Mouse (Mus musculus): ENCODE results near the gene Camk1d. TPM values are rescaled to one million over a fixed set of nuclear protein-coding genes. Genes with fewer than 3 reads are reported as not detected.

The Camk1d gene
- polyA plus RNA-seq, 1 experiment from 2014 or later, result 7.6 TPM

DNA sequence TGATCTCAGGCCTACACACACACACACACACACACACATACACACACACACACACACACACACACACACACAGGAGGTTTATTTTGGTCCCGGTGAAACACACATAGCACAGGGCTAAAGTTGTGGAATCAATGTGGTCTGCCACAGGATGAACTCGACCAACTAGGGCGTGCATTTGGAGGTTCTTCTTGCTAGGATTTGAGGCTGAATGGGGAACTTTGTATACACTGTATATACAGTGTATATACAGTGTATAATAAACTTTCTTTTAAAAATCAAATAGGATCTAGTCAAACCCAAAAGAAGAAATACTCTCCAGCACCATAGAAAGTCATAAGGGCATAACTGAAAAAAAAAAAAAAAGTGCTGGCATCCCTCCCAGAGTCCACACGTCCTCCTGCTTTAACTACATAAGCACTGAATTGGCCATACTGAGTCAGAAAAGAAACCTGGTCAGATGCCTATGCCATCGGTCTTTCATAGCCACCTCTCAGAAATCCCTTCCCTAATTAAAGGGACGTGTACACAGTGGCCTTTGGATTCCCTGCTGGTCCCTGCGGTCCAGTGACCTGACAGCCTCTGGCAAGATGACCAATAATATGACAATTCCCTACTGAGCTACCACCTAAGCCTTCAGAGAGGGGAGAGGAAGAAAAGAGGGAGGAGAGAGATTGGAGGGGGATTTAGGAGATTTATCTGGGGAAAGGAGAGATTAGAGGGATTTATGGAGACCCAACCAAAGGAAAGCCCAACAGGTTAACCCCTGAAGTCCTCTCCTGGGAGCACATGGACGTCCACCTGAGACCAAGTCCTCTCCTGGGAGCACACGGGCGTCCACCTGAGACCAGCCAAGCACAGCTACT lies 6.2 kb downstream of the Camk1d start:
- H3K4me3 ChIP-seq (replicated peaks), result no peak overlapping the region
- no peaks in the 10 kb centered on the region for H3K9me3 ChIP-seq (replicated peaks)
- H3K4me1 ChIP-seq, result peaks cover 15% of the 10 kb centered on the region
- no peaks in the 10 kb centered on the region; the same call in 1 of the 2 replicates for H3K27me3 ChIP-seq (replicated peaks)
- H3K36me3 ChIP-seq, result no peaks in the 10 kb centered on the region
- no peak overlapping the region for H3K9ac ChIP-seq (replicated peaks)
- no peak for ATAC-seq (ENCODE audit: low FRiP score)
- no peak overlapping the region for H3K27ac ChIP-seq (replicated peaks)
- H3K4me2 ChIP-seq, result no peak overlapping the region
- 76% methylated on average over 10 of the region's 10 CpGs for WGBS

GRCm38 (mm10) chr2:5706618-5707017 lies 7.7 kb downstream of the Camk1d start:
- H3K4me2 ChIP-seq, result no peak overlapping the region
- WGBS, result 68% methylated on average over 4 of the region's 4 CpGs
- no peaks in the 10 kb centered on the region for H3K36me3 ChIP-seq
- peaks cover 4% of the 10 kb centered on the region; the same call in 1 of the 2 replicates for H3K4me1 ChIP-seq
- H3K27me3 ChIP-seq (replicated peaks), result no peaks in the 10 kb centered on the region
- no peak overlapping the region for H3K4me3 ChIP-seq (replicated peaks)
- H3K9ac ChIP-seq (replicated peaks), result no peak overlapping the region
- no peaks in the 10 kb centered on the region for H3K9me3 ChIP-seq (replicated peaks)
- H3K27ac ChIP-seq (replicated peaks), result no peak overlapping the region
- ATAC-seq (ENCODE audit: low FRiP score), result no peak

DNA sequence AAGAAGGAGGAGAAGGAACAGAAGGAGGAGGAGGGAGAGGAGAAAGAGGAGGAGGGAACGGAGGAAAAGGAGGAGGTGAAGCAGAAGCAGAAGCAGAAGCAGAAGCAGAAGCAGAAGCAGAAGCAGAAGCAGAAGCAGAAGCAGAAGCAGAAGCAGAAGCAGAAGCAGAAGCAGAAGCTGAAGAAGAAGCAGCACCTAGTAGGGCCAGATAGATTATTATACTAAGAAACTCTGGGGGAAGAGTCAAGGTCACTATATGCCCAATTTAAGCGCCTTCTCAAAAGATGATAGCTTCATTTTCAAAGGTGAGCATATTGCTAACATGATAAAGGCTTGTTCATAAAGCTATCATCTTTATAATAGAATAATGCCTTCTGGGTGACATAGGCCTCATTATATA lies 11.9 kb downstream of the Camk1d start:
- Histone ChIP-seq H3K27ac (replicated peaks) (no peak overlapping the region), H3K9ac (replicated peaks) (no peak overlapping the region), H3K27me3 (replicated peaks) (no peaks in the 10 kb centered on the region), H3K36me3 (no peaks in the 10 kb centered on the region), H3K4me2 (no peak overlapping the region), H3K4me1 (no peaks in the 10 kb centered on the region), H3K4me3 (replicated peaks) (no peak overlapping the region), H3K9me3 (replicated peaks) (no peaks in the 10 kb centered on the region)
- ATAC-seq (ENCODE audit: low FRiP score), result no peak
- WGBS, result 74% methylated on average over 2 of the region's 2 CpGs

- 98% methylated on average over 3 of the region's 3 CpGs for WGBS
Measured at GRCm38 (mm10) chr2:5700931-5701330, 13.4 kb downstream of the Camk1d start.

GRCm38 (mm10) chr2:5698451-5698850 lies 15.9 kb downstream of the Camk1d start:
- no peaks in the 10 kb centered on the region for H3K36me3 ChIP-seq
- 77% methylated on average over 8 of the region's 8 CpGs for whole genome bisulfite sequencing
- H3K9ac ChIP-seq (replicated peaks), result no peak overlapping the region
- no peak overlapping the region for H3K27ac ChIP-seq (replicated peaks)
- no peaks in the 10 kb centered on the region for H3K4me1 ChIP-seq
- H3K9me3 ChIP-seq (replicated peaks), result no peaks in the 10 kb centered on the region
- no peak overlapping the region for H3K4me2 ChIP-seq
- H3K4me3 ChIP-seq (replicated peaks), result no peak overlapping the region
- ATAC-seq (ENCODE audit: low FRiP score), result no peak
- H3K27me3 ChIP-seq (replicated peaks), result no peaks in the 10 kb centered on the region

More at GRCm38 (mm10) chr2:5700931-5701330, 13.4 kb downstream of the Camk1d start:
- Histone ChIP-seq H3K36me3 (no peaks in the 10 kb centered on the region), H3K4me2 (no peak overlapping the region), H3K4me3 (replicated peaks) (no peak overlapping the region), H3K27me3 (replicated peaks) (no peaks in the 10 kb centered on the region), H3K9ac (replicated peaks) (no peak overlapping the region), H3K27ac (replicated peaks) (no peak overlapping the region), H3K9me3 (replicated peaks) (no peaks in the 10 kb centered on the region), H3K4me1 (no peaks in the 10 kb centered on the region)
- ATAC-seq (ENCODE audit: low FRiP score), result no peak

- Histone ChIP-seq H3K4me2 (no peak overlapping the region), H3K4me1 (no peaks in the 10 kb centered on the region), H3K27me3 (replicated peaks) (no peaks in the 10 kb centered on the region), H3K27ac (replicated peaks) (no peak overlapping the region), H3K4me3 (replicated peaks) (no peak overlapping the region), H3K9me3 (replicated peaks) (no peaks in the 10 kb centered on the region), H3K9ac (replicated peaks) (no peak overlapping the region), H3K36me3 (no peaks in the 10 kb centered on the region)
- ATAC-seq (ENCODE audit: low FRiP score), result no peak
- 78% methylated on average over 9 of the region's 9 CpGs for WGBS
Measured at GRCm38 (mm10) chr2:5694094-5694493, 20.2 kb downstream of the Camk1d start.

- ATAC-seq (ENCODE audit: low FRiP score), result no peak
- Histone ChIP-seq H3K27me3 (replicated peaks) (no peaks in the 10 kb centered on the region), H3K36me3 (no peaks in the 10 kb centered on the region), H3K9ac (replicated peaks) (no peak overlapping the region), H3K27ac (replicated peaks) (no peak overlapping the region), H3K4me3 (replicated peaks) (no peak overlapping the region), H3K4me2 (no peak overlapping the region), H3K9me3 (replicated peaks) (no peaks in the 10 kb centered on the region), H3K4me1 (no peaks in the 10 kb centered on the region)
- WGBS, result 79% methylated on average over 3 of the region's 3 CpGs
Measured at GRCm38 (mm10) chr2:5691729-5692128, 22.6 kb downstream of the Camk1d start.

DNA sequence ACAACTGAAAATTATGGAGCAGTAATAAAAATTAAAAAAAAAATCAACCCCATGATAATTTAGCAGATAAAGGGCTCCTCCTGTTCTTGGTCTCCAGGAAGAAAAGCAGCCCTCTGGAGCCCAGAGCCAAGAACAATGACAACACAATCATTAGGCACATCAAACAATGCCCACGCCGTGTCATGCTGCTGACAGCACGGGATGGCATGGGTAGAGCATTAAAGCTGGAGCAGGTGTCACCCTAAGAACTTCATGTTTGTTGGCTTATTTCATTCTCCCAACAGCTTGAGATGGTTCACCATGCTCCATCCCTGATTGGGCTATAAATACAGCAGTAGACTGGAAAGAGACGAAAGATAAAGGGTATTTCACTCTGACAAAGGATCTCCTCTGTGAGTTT lies 30.9 kb downstream of the Camk1d start:
- Histone ChIP-seq H3K9me3 (replicated peaks) (peaks cover 4% of the 10 kb centered on the region; the same call in 1 of the 2 replicates), H3K4me2 (no peak overlapping the region), H3K9ac (replicated peaks) (no peak overlapping the region), H3K4me1 (no peaks in the 10 kb centered on the region), H3K27me3 (replicated peaks) (no peaks in the 10 kb centered on the region), H3K27ac (replicated peaks) (no peak overlapping the region), H3K4me3 (replicated peaks) (no peak overlapping the region), H3K36me3 (no peaks in the 10 kb centered on the region)
- 88% methylated on average over 4 of the region's 4 CpGs for WGBS
- ATAC-seq (ENCODE audit: low FRiP score), result no peak

GRCm38 (mm10) chr2:5681909-5682308 lies 32.4 kb downstream of the Camk1d start:
- Histone ChIP-seq H3K4me3 (replicated peaks) (no peak overlapping the region), H3K9ac (replicated peaks) (no peak overlapping the region), H3K9me3 (replicated peaks) (peaks cover 4% of the 10 kb centered on the region; the same call in 1 of the 2 replicates), H3K36me3 (no peaks in the 10 kb centered on the region), H3K4me2 (no peak overlapping the region), H3K27ac (replicated peaks) (no peak overlapping the region), H3K27me3 (replicated peaks) (no peaks in the 10 kb centered on the region), H3K4me1 (no peaks in the 10 kb centered on the region)
- no peak for ATAC-seq (ENCODE audit: low FRiP score)
- 89% methylated on average over 8 of the region's 8 CpGs for WGBS

DNA sequence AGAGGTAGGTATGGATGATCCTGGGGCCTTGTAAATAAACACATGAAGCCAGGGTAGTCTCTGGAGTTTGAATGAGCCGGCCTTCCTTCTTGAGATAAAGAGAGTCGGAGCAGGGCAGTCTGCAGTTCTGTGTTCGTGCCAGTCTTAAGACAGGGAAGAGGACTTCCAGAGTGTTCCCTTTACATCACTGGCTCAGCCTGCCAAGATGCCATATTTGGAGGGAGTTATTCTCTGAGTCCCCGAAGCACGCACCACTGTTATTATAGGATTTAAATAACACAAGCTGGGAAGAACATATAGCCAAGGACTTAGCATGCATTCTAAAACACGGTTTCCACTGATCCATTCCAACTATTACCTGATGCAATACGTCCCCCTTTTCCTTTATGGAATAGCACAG lies 33.0 kb downstream of the Camk1d start:
- H3K9ac ChIP-seq (replicated peaks), result no peak overlapping the region
- no peaks in the 10 kb centered on the region for H3K27me3 ChIP-seq (replicated peaks)
- H3K4me1 ChIP-seq, result peaks cover under 1% of the 10 kb centered on the region; the same call in 1 of the 2 replicates
- ATAC-seq (ENCODE audit: low FRiP score), result no peak
- H3K36me3 ChIP-seq, result no peaks in the 10 kb centered on the region
- no peak overlapping the region for H3K27ac ChIP-seq (replicated peaks)
- no peak overlapping the region for H3K4me3 ChIP-seq (replicated peaks)
- H3K9me3 ChIP-seq (replicated peaks), result peaks cover 4% of the 10 kb centered on the region; the same call in 1 of the 2 replicates
- 89% methylated on average over 7 of the region's 7 CpGs for WGBS
- no peak overlapping the region for H3K4me2 ChIP-seq

DNA sequence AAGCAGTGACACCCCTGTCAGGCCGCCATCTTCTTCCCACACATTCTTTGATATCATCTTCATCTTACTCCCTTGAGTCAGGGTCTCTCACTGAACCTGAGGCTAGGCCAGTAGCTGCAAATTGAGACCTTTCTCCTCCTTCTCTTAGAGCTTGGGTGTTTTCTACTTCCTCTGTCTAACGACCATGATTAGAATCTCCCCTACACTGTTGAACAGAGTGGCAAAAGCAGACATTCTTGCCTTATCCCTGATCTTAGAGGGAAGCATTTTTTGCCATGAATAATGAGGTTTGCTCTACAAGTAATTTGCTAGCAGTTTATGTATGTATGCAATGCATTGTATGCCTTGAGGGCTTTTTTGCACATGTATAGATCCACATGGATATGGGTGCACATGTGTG lies 35.3 kb downstream of the Camk1d start:
- Histone ChIP-seq H3K4me1 (peaks cover 11% of the 10 kb centered on the region), H3K9ac (replicated peaks) (no peak overlapping the region), H3K4me2 (no peak overlapping the region), H3K9me3 (replicated peaks) (peaks cover 4% of the 10 kb centered on the region; the same call in 1 of the 2 replicates), H3K27ac (replicated peaks) (no peak overlapping the region), H3K27me3 (replicated peaks) (no peaks in the 10 kb centered on the region), H3K36me3 (no peaks in the 10 kb centered on the region), H3K4me3 (replicated peaks) (no peak overlapping the region)
- WGBS, result 90% methylated on average over 2 of the region's 2 CpGs
- no peak for ATAC-seq (ENCODE audit: low FRiP score)

DNA sequence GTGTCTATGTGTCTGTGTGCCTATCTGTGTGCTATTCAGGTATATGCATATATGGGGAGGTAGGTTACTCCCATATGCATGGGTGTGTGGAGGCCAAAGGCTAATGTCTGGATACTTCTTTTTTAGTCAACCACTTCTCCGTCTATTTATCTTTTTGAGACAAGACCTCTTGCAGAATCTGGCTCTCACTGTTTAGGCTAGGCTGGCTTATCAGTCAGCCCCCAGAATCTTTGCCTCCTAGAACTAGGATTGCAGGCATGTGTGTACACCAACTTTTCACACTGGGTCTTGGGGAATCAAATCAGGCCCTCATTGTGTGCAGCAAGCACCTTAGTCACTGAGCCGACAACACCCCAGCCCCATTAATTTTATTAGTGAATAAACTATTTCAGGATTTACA lies 36.8 kb downstream of the Camk1d start:
- H3K9me3 ChIP-seq (replicated peaks), result no peaks in the 10 kb centered on the region
- no peak overlapping the region for H3K4me2 ChIP-seq
- H3K4me1 ChIP-seq, result peaks cover 14% of the 10 kb centered on the region
- ATAC-seq (ENCODE audit: low FRiP score), result no peak
- H3K4me3 ChIP-seq (replicated peaks), result no peak overlapping the region
- no peaks in the 10 kb centered on the region for H3K27me3 ChIP-seq (replicated peaks)
- 78% methylated on average over 2 of the region's 2 CpGs for WGBS
- no peak overlapping the region for H3K9ac ChIP-seq (replicated peaks)
- H3K36me3 ChIP-seq, result no peaks in the 10 kb centered on the region
- no peak overlapping the region for H3K27ac ChIP-seq (replicated peaks)

Measured in neural tube, embryonic 15.5 days (tissue).